Mouse (Mus musculus) bone marrow, adult 2 months (tissue): ENCODE results near the gene Rtn4ip1.

Source experiments
- CTCF ChIP-seq: fragments of 200-500 bp; IDR thresholded peaks from 2 replicates; pipeline ENCODE4 v1.5.1; 2011; ENCODE audit warnings: low read length, control low read depth; ENCODE audit not compliant: control insufficient read depth, insufficient read depth
- POLR2A ChIP-seq: fragments of 200-500 bp; IDR thresholded peaks from 2 replicates; pipeline ENCODE4 v1.6.1; 2011; ENCODE audit warnings: low read depth, mild to moderate bottlenecking, control low read depth, low read length, borderline replicate concordance; ENCODE audit not compliant: control insufficient read depth

DNA sequence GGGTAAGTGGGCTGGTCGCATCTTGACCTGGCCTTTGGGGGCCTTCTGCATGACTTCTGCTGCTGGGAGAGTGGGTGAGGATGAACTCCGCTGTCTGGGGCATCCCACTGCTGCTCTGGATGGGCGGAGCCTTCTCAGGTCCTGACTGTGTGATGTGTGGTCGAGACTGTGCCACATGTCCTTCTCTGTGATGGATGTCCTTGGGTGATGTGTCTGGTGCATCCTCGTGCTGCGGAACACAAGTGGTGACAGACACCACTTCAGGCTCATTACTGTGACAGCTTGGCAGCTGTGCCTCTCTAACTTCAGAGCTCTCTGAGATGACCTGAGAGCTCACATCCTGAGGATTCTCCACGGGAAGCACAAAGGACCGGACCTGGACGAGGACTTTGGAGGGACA is 96.4 kb downstream of the Rtn4ip1 start:
- TF ChIP-seq CTCF (no peak), POLR2A (no peak)
